Mouse (Mus musculus) liver, embryonic 11.5 days (tissue): ENCODE data around the gene Usp9x. TPM values are rescaled to one million over a fixed set of nuclear protein-coding genes. Genes with fewer than 3 reads are reported as not detected.
A peak's percentile ranks its signal among the peaks of the same experiment; 100 is the strongest.

Experiments used
- ATAC-seq: fragments of 200-750 bp; cut with Nextera tagmentation; replicated peaks from 2 replicates; pipeline ENCODE4 v1.8.0; 2017; ENCODE audit warnings: moderate number of reproducible peaks, mild to moderate bottlenecking, moderate TSS enrichment, moderate library complexity; ENCODE audit not compliant: low FRiP score
- DNase-seq: peaks from one replicate; pipeline ENCODE4 v3.0.0-alpha.2; 2017; ENCODE audit warnings: low spot score
- H3K27ac ChIP-seq: fragments of 300-500 bp; sonication (generic); 2 replicates; pipeline ENCODE4 v1.5.1; 2014; ENCODE audit warnings: mild to moderate bottlenecking, low read depth, low read length, control low read depth
- H3K27me3 ChIP-seq: fragments of 300-500 bp; sonication (generic); replicated peaks from 2 replicates; pipeline ENCODE4 v1.6.1; 2014; ENCODE audit warnings: low read length, mixed read lengths; ENCODE audit not compliant: control insufficient read depth, insufficient read depth
- H3K36me3 ChIP-seq: fragments of 300-500 bp; sonication (generic); 2 replicates; pipeline ENCODE4 v1.6.1; 2014; ENCODE audit warnings: mild to moderate bottlenecking, low read length, moderate library complexity, mixed read lengths; ENCODE audit not compliant: control insufficient read depth, insufficient read depth
- H3K4me1 ChIP-seq: fragments of 300-500 bp; sonication (generic); replicated peaks from 2 replicates; pipeline ENCODE4 v1.6.1; 2014; ENCODE audit warnings: low read length, mixed read lengths; ENCODE audit not compliant: control insufficient read depth, insufficient read depth
- H3K4me2 ChIP-seq: fragments of 300-500 bp; sonication (generic); 2 replicates; pipeline ENCODE4 v1.6.1; 2014; ENCODE audit warnings: mild to moderate bottlenecking, control low read depth, moderate library complexity
- H3K4me3 ChIP-seq: fragments of 300-500 bp; sonication (generic); 2 replicates; pipeline ENCODE4 v1.5.1; 2014; ENCODE audit warnings: low read depth, low read length, control low read depth
- H3K9ac ChIP-seq: fragments of 300-500 bp; sonication (generic); 2 replicates; pipeline ENCODE4 v1.6.1; 2014; ENCODE audit warnings: low read depth, low read length, control low read depth
- H3K9me3 ChIP-seq: fragments of 300-500 bp; sonication (generic); 2 replicates; pipeline ENCODE4 v1.6.1; 2016; ENCODE audit warnings: low read length, inconsistent platforms, mixed read lengths; ENCODE audit not compliant: control insufficient read depth
- WGBS: fragments of 180-500 bp; shearing (Covaris S2); extraction: QIAGEN DNeasy Blood & Tissue Kit; methylation state at CpG from one replicate; pipeline ENCODE4 v1.1.7; 2014; 5-methylcytosine and 5-hydroxymethylcytosine counted together
- polyA plus RNA-seq: library from polyadenylated mRNA; unstranded; fragments of >200 nt; fragmentation: Nextera tagmentation; extraction: Ambion mirVana; gene quantifications from 2 replicates; pipeline ENCODE4 v1.2.1, GENCODE M21; 2014

Gene Usp9x
- polyA plus RNA-seq = 34.6 and 39.1 TPM in 2 replicates

GRCm38 (mm10) chrX:13071241-13071775 is at the start of gene Usp9x:
Usp9x (plus strand) TSS chrX:13071498.
- peak within 1 kb of the TSS; percentile 61 for H3K4me2 ChIP-seq
- DNase-seq = no peak
- no peaks in the 10 kb centered on the region for H3K36me3 ChIP-seq
- H3K9ac ChIP-seq = peak within 1 kb of the TSS; percentile 81
- peak within 1 kb of the TSS; percentile 79 for H3K4me3 ChIP-seq
- peak; percentile 88 for ATAC-seq
- H3K27me3 ChIP-seq = peaks cover 22% of the 10 kb centered on the region
- peak within 1 kb of the TSS; percentile 95 for H3K27ac ChIP-seq
- no peaks in the 10 kb centered on the region for H3K4me1 ChIP-seq
- no peaks in the 10 kb centered on the region for H3K9me3 ChIP-seq
- 19% methylated on average over 30 of the region's 36 CpGs for WGBS

- no peak for DNase-seq
- no peaks in the 10 kb centered on the region for H3K27me3 ChIP-seq
- whole genome bisulfite sequencing = 68% methylated on average over 5 of the region's 5 CpGs
These were observed 48.6 kb upstream of the Usp9x start for GRCm38 (mm10) chrX:13022547-13023310.

DNA sequence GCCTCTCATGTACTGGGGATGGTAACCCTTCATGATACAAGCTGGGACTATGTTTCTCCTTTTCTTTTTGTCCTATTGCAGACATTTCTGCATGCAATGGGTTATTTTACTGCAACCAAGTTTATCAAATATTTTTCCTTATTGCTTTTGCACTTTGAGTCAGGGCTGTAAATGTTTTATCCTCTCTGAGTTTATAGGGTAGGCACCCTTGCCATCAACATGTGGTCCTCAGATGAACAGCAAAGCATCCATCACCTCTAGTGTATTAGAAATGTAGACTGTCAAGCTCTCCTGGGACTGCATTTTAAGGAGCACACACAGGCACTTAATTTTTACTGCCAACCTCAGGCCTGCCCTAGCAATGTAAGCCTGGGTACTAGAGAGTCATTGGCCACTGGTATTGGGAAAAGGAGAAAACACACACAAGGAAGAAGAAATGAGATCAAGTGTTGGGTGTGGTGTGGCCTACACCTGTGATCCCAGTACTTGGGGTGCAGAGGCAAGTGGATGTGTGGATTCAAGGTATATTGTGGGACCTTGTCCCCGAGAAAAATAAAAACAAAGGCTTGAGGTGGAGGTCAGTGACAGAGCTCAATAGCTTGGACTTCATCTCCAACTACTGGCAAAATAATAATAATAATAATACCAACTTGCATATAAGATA is 46.6 kb upstream of the Usp9x start:
- no peaks in the 10 kb centered on the region for H3K4me1 ChIP-seq
- 71% methylated on average over 1 of the region's 1 CpGs for WGBS
- H3K9ac ChIP-seq = no peak overlapping the region
- DNase-seq (no peak), ATAC-seq (no peak)
- no peak overlapping the region for H3K27ac ChIP-seq
- no peaks in the 10 kb centered on the region for H3K36me3 ChIP-seq
- H3K9me3 ChIP-seq = no peaks in the 10 kb centered on the region
- H3K27me3 ChIP-seq = no peaks in the 10 kb centered on the region
- no peak overlapping the region for H3K4me2 ChIP-seq
- no peak overlapping the region for H3K4me3 ChIP-seq

More at GRCm38 (mm10) chrX:13022547-13023310, 48.6 kb upstream of the Usp9x start:
- Histone ChIP-seq H3K9me3 (no peaks in the 10 kb centered on the region), H3K36me3 (no peaks in the 10 kb centered on the region), H3K4me1 (no peaks in the 10 kb centered on the region), H3K4me3 (no peak overlapping the region), H3K4me2 (no peak overlapping the region), H3K27ac (no peak overlapping the region), H3K9ac (no peak overlapping the region)
- ATAC-seq = no peak

DNA sequence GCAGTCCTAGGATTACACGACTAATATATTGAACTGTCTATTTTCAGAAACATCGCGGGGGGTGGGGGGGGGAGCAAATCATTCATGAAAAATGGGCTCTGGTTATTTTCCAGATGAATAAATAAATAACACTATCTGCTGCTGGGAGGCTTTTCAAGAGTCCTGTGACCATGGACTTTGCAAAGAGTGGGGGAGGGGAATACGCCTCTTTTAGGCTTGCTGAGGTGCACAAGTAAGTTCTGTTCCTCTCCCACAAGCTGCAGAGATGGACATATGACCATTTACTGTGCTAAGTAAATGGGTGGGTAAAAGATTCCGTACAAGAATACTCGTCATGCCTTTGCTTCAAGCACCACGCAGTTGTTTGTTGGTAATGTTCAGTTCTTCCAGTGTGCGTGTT is 46.0 kb upstream of the Usp9x start:
- DNase-seq (no peak), ATAC-seq (no peak)
- Histone ChIP-seq H3K27ac (no peak overlapping the region), H3K9me3 (no peaks in the 10 kb centered on the region), H3K27me3 (no peaks in the 10 kb centered on the region), H3K9ac (no peak overlapping the region), H3K36me3 (no peaks in the 10 kb centered on the region), H3K4me2 (no peak overlapping the region), H3K4me3 (no peak overlapping the region), H3K4me1 (no peaks in the 10 kb centered on the region)
- 84% methylated on average over 8 of the region's 8 CpGs for WGBS

- DNase-seq (no peak), ATAC-seq (no peak)
- H3K4me1 ChIP-seq = no peaks in the 10 kb centered on the region
- H3K9ac ChIP-seq = no peak overlapping the region
- H3K36me3 ChIP-seq = no peaks in the 10 kb centered on the region
- no peak overlapping the region for H3K4me3 ChIP-seq
- 83% methylated on average over 4 of the region's 4 CpGs for WGBS
- H3K27ac ChIP-seq = no peak overlapping the region
- H3K4me2 ChIP-seq = no peak overlapping the region
- H3K27me3 ChIP-seq = no peaks in the 10 kb centered on the region
- H3K9me3 ChIP-seq = no peaks in the 10 kb centered on the region
These were observed 43.1 kb upstream of the Usp9x start for GRCm38 (mm10) chrX:13028156-13028555.

DNA sequence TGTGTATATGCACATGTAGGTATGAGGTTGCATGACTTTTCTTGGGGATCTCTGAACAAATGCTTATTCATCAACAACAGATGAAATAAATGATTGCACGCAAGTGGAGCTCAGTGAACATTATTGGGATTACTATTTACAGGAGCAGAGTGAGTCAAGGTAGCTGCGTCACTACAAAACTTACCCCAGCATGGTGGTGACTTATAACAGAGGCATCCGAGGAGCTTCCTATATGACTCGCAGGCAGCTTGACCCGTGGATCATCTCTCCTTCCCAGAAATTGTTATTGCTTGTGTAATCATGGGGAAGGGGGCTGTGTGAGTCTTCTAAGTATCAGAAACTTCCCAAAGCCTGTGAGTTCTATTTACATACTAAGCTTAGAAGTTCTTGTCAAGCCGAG is 41.3 kb upstream of the Usp9x start:
- no peaks in the 10 kb centered on the region for H3K27me3 ChIP-seq
- WGBS = 86% methylated on average over 6 of the region's 6 CpGs
- no peak overlapping the region for H3K27ac ChIP-seq
- H3K4me1 ChIP-seq = no peaks in the 10 kb centered on the region
- DNase-seq = no peak
- H3K9ac ChIP-seq = no peak overlapping the region
- no peaks in the 10 kb centered on the region for H3K9me3 ChIP-seq
- no peak overlapping the region for H3K4me2 ChIP-seq
- no peaks in the 10 kb centered on the region for H3K36me3 ChIP-seq
- H3K4me3 ChIP-seq = no peak overlapping the region
- ATAC-seq = no peak

- WGBS = 85% methylated on average over 4 of the region's 4 CpGs
- Histone ChIP-seq H3K9me3 (no peaks in the 10 kb centered on the region), H3K27me3 (no peaks in the 10 kb centered on the region; the same call in 1 of the 2 replicates), H3K36me3 (no peaks in the 10 kb centered on the region), H3K27ac (no peak overlapping the region), H3K4me2 (no peak overlapping the region), H3K4me3 (no peak overlapping the region), H3K4me1 (no peaks in the 10 kb centered on the region), H3K9ac (no peak overlapping the region)
- no peak for DNase-seq
- no peak for ATAC-seq
These were observed 34.2 kb upstream of the Usp9x start for GRCm38 (mm10) chrX:13037085-13037484.

- no peaks in the 10 kb centered on the region for H3K36me3 ChIP-seq
- H3K4me3 ChIP-seq = no peak overlapping the region
- no peak overlapping the region for H3K4me2 ChIP-seq
- ATAC-seq = no peak
- DNase-seq = no peak
- WGBS = 60% methylated on average over 3 of the region's 3 CpGs
- no peak overlapping the region for H3K27ac ChIP-seq
- H3K27me3 ChIP-seq = no peaks in the 10 kb centered on the region; the same call in 1 of the 2 replicates
- H3K9me3 ChIP-seq = no peaks in the 10 kb centered on the region
- no peaks in the 10 kb centered on the region for H3K4me1 ChIP-seq
- no peak overlapping the region for H3K9ac ChIP-seq
These were observed 32.1 kb upstream of the Usp9x start for GRCm38 (mm10) chrX:13039211-13039610.
